Comparison of ENCODE assay signal across 25 mouse cellular contexts in the genomic region with DNA sequence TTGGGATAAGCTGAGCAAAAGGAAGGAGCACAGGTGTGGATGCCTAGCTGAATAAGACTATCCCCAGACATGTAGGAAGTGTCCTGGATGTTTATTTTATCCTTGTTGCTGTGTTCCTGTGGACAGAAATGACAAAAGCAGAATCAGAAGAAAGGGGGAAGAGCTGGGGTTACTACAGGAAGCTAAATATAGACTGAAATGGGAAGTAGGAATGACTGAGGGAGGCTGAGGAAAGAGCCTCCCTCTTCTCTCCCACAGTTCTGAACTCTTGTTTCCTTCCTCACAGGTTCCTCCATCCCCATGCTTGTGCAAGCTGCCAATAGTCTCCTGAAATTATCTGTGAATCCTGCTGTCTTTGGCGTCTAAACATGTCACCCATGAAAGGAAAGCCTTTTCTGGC. TPM values are rescaled to one million over a fixed set of nuclear protein-coding genes. Genes with fewer than 3 reads are reported as not detected.
"Had no signal": no experiment of that assay in that cellular context is flagged by ENCODE, and none has a peak within 500 bp of the region (broad histone marks: within the 10 kb centered on the region; RNA-seq: fewer than 3 reads in every experiment).

No protein-coding gene starts in this region.

- H3K4me3 ChIP-seq: liver, embryonic 15.5 days; lung, embryonic 15.5 days; midbrain, embryonic 10.5 days; midbrain, embryonic 12.5 days; myocyte; neural tube, embryonic 13.5 days; neural tube, embryonic 15.5 days; stomach, embryonic 15.5 days had no signal

- H3K27me3 ChIP-seq: liver, embryonic 15.5 days; lung, embryonic 15.5 days; midbrain, embryonic 12.5 days; neural tube, embryonic 13.5 days; neural tube, embryonic 15.5 days; stomach, embryonic 15.5 days had no signal

- H3K4me2 ChIP-seq: liver, embryonic 15.5 days; lung, embryonic 15.5 days; midbrain, embryonic 12.5 days; neural tube, embryonic 13.5 days; neural tube, embryonic 15.5 days; stomach, embryonic 15.5 days had no signal

- ATAC-seq: liver, postnatal 0 days; lung, postnatal 0 days; midbrain, embryonic 16.5 days had no signal

- DNase-seq: liver, postnatal 0 days; lung, adult 2 months; lung, postnatal 14 days; lung, postnatal 36 days; midbrain, embryonic 14.5 days; right cerebral cortex, postnatal 14 days; thymus, adult 2 months; thymus, postnatal 25 days; thymus, postnatal 4 days had no signal

- H3K9me3 ChIP-seq: liver, embryonic 15.5 days; lung, embryonic 15.5 days; midbrain, embryonic 10.5 days; midbrain, embryonic 12.5 days; neural tube, embryonic 13.5 days; neural tube, embryonic 15.5 days; stomach, embryonic 15.5 days had no signal

- H3K36me3 ChIP-seq: liver, embryonic 15.5 days; midbrain, embryonic 10.5 days; midbrain, embryonic 12.5 days; neural tube, embryonic 13.5 days; neural tube, embryonic 15.5 days; stomach, embryonic 15.5 days had no signal

- H3K9ac ChIP-seq: liver, embryonic 15.5 days; liver, postnatal 0 days; lung, embryonic 15.5 days; midbrain, embryonic 12.5 days; neural tube, embryonic 13.5 days; neural tube, embryonic 15.5 days; stomach, embryonic 15.5 days had no signal

- H3K4me1 ChIP-seq: lung, embryonic 15.5 days; midbrain, embryonic 10.5 days; midbrain, embryonic 12.5 days; neural tube, embryonic 13.5 days; neural tube, embryonic 15.5 days; stomach, embryonic 15.5 days had no signal

- H3K27ac ChIP-seq: liver, embryonic 15.5 days; lung, embryonic 15.5 days; midbrain, embryonic 10.5 days; midbrain, embryonic 12.5 days; neural tube, embryonic 13.5 days; neural tube, embryonic 15.5 days; stomach, embryonic 15.5 days; stomach, postnatal 0 days had no signal

RNA-seq across cellular contexts. Expression of a gene that starts 10.7 kb away (rescaled TPM):
- polyA plus RNA-seq: liver, embryonic 15.5 days; midbrain, embryonic 10.5 days; midbrain, embryonic 12.5 days; midbrain, embryonic 14.5 days; midbrain, embryonic 16.5 days; myocyte; neural tube, embryonic 11.5 days; neural tube, embryonic 13.5 days; neural tube, embryonic 15.5 days had no signal

RNA-seq across cellular contexts. Expression of a gene that starts 31.5 kb away (rescaled TPM):
- total RNA-seq: megakaryocyte-erythroid progenitor cell, adult 5-6 weeks had no signal
- polyA plus RNA-seq: liver, embryonic 15.5 days; liver, postnatal 0 days; lung, embryonic 15.5 days; lung, postnatal 0 days; midbrain, embryonic 10.5 days; midbrain, embryonic 12.5 days; midbrain, embryonic 14.5 days; midbrain, embryonic 16.5 days; myocyte; neural tube, embryonic 11.5 days; neural tube, embryonic 13.5 days; neural tube, embryonic 15.5 days; spleen, adult 2 months; stomach, embryonic 15.5 days; stomach, postnatal 0 days; testis, adult 2 months had no signal

RNA-seq across cellular contexts. Expression of a gene that starts 37.9 kb away (rescaled TPM):
- total RNA-seq: megakaryocyte-erythroid progenitor cell, adult 5-6 weeks had no signal
- polyA plus RNA-seq: liver, embryonic 15.5 days; liver, postnatal 0 days; lung, adult 2 months; lung, embryonic 15.5 days; lung, postnatal 0 days; midbrain, embryonic 10.5 days; midbrain, embryonic 12.5 days; midbrain, embryonic 14.5 days; midbrain, embryonic 16.5 days; myocyte; neural tube, embryonic 11.5 days; neural tube, embryonic 13.5 days; neural tube, embryonic 15.5 days; spleen, adult 2 months; stomach, embryonic 15.5 days; stomach, postnatal 0 days; testis, adult 2 months; thymus, adult 2 months; urinary bladder, adult 2 months had no signal
